In the genomic region with DNA sequence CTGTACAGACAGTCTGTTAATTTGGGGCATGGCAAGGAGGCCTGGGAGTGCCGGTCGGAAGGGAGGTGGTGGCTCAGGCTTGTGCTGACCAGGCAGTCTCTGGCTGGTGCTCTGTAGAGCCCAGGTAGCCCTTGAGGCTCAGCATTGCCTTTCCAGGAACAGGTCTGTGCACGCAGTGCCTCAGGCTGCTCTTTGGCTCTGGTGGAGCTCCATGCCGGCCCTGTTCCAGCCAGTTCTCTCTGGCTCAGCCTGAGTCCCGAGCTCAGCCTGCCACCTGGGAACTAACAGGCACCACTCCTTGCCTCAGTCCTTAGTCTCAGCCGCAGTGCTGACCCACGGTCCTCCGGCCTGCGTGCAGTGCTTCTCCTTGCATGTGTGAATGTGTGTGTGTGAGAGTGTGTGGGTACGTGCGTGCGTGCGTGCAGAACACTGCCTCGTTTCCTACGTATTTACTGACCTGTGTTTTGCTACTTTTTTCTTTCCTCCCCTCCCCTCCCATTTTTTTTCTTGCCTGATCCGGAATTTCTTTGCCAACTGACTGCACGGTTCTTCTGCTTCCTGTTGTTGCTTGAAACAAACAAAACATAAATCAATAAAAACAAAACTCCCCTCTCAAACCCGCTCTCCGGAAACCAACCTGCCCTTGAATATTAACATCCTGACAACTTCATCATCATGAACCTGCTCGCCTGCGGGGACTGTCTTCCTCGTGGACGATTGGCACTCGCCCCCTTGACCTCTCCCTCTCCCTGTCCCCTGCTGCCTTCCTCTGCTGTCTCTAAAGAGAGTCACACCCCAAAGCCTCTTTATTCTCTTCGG, we compare ENCODE assay signal across 12 mouse cellular contexts. TPM values are rescaled to one million over a fixed set of nuclear protein-coding genes. Genes with fewer than 3 reads are reported as not detected.
DNase-seq lines count a peak whose midpoint lies in the region; ATAC-seq lines count a peak whose summit lies in the region.
"Had no signal": no experiment of that assay in that cellular context is flagged by ENCODE, and none has a peak within 500 bp of the region (broad histone marks: within the 10 kb centered on the region; RNA-seq: fewer than 3 reads in every experiment).

No protein-coding gene starts in this region.

- intact Hi-C loops in gastrocnemius, postnatal 36 days (cut with DNase I), result no loop called here
- intact Hi-C loops in left cerebral cortex, postnatal 10 days (cut with DNase I), result no loop called here

- 80% methylated on average over 25 of the region's 25 CpGs for WGBS in hindbrain, embryonic 13.5 days
- 78% methylated on average over 25 of the region's 25 CpGs for WGBS in hindbrain, embryonic 14.5 days
- 75% methylated on average over 25 of the region's 25 CpGs for WGBS in embryonic facial prominence, embryonic 13.5 days

- H3K27ac ChIP-seq in hindbrain, embryonic 13.5 days, result peak overlapping the region; percentile 30
- H3K27ac ChIP-seq in hindbrain, embryonic 14.5 days, result no peak overlapping the region
- H3K27ac ChIP-seq in embryonic facial prominence, embryonic 13.5 days, result peak overlapping the region; percentile 12; the same call in 1 of the 2 replicates

- H3K4me3 ChIP-seq in hindbrain, embryonic 13.5 days, result no peak overlapping the region
- no peak overlapping the region for H3K4me3 ChIP-seq in hindbrain, embryonic 14.5 days (replicated peaks; ENCODE audit: low read length)
- H3K4me3 ChIP-seq in embryonic facial prominence, embryonic 13.5 days, result no peak overlapping the region; the same call in 1 of the 2 replicates

- H3K4me2 ChIP-seq in hindbrain, embryonic 13.5 days, result no peak overlapping the region
- no peak overlapping the region for H3K4me2 ChIP-seq in hindbrain, embryonic 14.5 days (replicated peaks)
- 0 out of 2 replicates have a peak overlapping the region, but pooled peaks have one; percentile 5 for H3K4me2 ChIP-seq in embryonic facial prominence, embryonic 13.5 days

- no peak for ATAC-seq in hindbrain, embryonic 13.5 days (ENCODE audit: low FRiP score)
- ATAC-seq in hindbrain, embryonic 14.5 days (ENCODE audit: low FRiP score), result no peak
- no peak for ATAC-seq in embryonic facial prominence, embryonic 13.5 days (ENCODE audit: insufficient number of reproducible peaks, insufficient read depth, low FRiP score, low TSS enrichment, low read depth)

- H3K36me3 ChIP-seq in hindbrain, embryonic 13.5 days, result peaks cover 90% of the 10 kb centered on the region
- H3K36me3 ChIP-seq in hindbrain, embryonic 14.5 days (replicated peaks; ENCODE audit: control insufficient read depth, insufficient read depth), result peaks cover 98% of the 10 kb centered on the region
- peaks cover 96% of the 10 kb centered on the region for H3K36me3 ChIP-seq in embryonic facial prominence, embryonic 13.5 days

- no peaks in the 10 kb centered on the region for H3K27me3 ChIP-seq in hindbrain, embryonic 13.5 days
- no peaks in the 10 kb centered on the region for H3K27me3 ChIP-seq in hindbrain, embryonic 14.5 days (ENCODE audit: control insufficient read depth, insufficient read depth, low read length)
- H3K27me3 ChIP-seq in embryonic facial prominence, embryonic 13.5 days, result no peaks in the 10 kb centered on the region

- H3K4me1 ChIP-seq in hindbrain, embryonic 13.5 days (replicated peaks), result peaks cover 72% of the 10 kb centered on the region
- peaks cover 31% of the 10 kb centered on the region for H3K4me1 ChIP-seq in hindbrain, embryonic 14.5 days (replicated peaks; ENCODE audit: control insufficient read depth, insufficient read depth, low read length)
- peaks cover 52% of the 10 kb centered on the region for H3K4me1 ChIP-seq in embryonic facial prominence, embryonic 13.5 days

- no peaks in the 10 kb centered on the region for H3K9me3 ChIP-seq in hindbrain, embryonic 13.5 days
- no peaks in the 10 kb centered on the region for H3K9me3 ChIP-seq in hindbrain, embryonic 14.5 days (ENCODE audit: control insufficient read depth, low read length)
- H3K9me3 ChIP-seq in embryonic facial prominence, embryonic 13.5 days, result no peaks in the 10 kb centered on the region

- no peak for DNase-seq in hindbrain, embryonic 14.5 days (ENCODE audit: low spot score)
- peak; percentile 91 for DNase-seq in ZHBTc4 (ENCODE audit: low read depth, low spot score)
- peak; percentile 83 for DNase-seq in kidney, postnatal 14 days
- DNase-seq in right cerebral cortex, postnatal 4 days, result no peak
- no peak for DNase-seq in gastrocnemius, postnatal 36 days
- no peak for DNase-seq in left cerebral cortex, postnatal 10 days (ENCODE audit: extremely low spot score in 1 of 2, low spot score in 2 of 2)

- H3K9ac ChIP-seq in hindbrain, embryonic 13.5 days, result no peak overlapping the region
- no peak overlapping the region for H3K9ac ChIP-seq in hindbrain, embryonic 14.5 days
- H3K9ac ChIP-seq in embryonic facial prominence, embryonic 13.5 days, result no peak overlapping the region

RNA-seq across cellular contexts. Expression of gene Ptbp1, which starts 7.2 kb away (rescaled TPM):
- 84.7 and 86.0 TPM in 2 replicates for polyA plus RNA-seq in hindbrain, embryonic 13.5 days (2015; fragmentation: Nextera tagmentation; extraction: Ambion mirVana)
- polyA plus RNA-seq in hindbrain, embryonic 14.5 days (2014; fragmentation: Nextera tagmentation; extraction: Ambion mirVana), result 59.5 and 62.6 TPM in 2 replicates
- polyA plus RNA-seq in embryonic facial prominence, embryonic 13.5 days (2015; fragmentation: Nextera tagmentation; extraction: Ambion mirVana), result 386 and 390 TPM in 2 replicates
- 10 to 100 TPM; 17.2 to 17.4 TPM for total RNA-seq in gastrocnemius, postnatal 36 days (2021)
- 10 to 100 TPM; 58.2 to 62.2 TPM for total RNA-seq in left cerebral cortex, postnatal 10 days (2021)

RNA-seq across cellular contexts. Expression of gene Prtn3, which starts 12.8 kb away (rescaled TPM):
- polyA plus RNA-seq in hindbrain, embryonic 13.5 days (2015; fragmentation: Nextera tagmentation; extraction: Ambion mirVana), result 13.9 and 15.6 TPM in 2 replicates
- 10.1 and 12.8 TPM in 2 replicates for polyA plus RNA-seq in hindbrain, embryonic 14.5 days (2014; fragmentation: Nextera tagmentation; extraction: Ambion mirVana)
- 7.3 and 8.5 TPM in 2 replicates for polyA plus RNA-seq in embryonic facial prominence, embryonic 13.5 days (2015; fragmentation: Nextera tagmentation; extraction: Ambion mirVana)
- not detected for total RNA-seq in gastrocnemius, postnatal 36 days (2021)
- 1 to 10 TPM; 4.5 to 5.2 TPM for total RNA-seq in left cerebral cortex, postnatal 10 days (2021)

RNA-seq across cellular contexts. Expression of gene Plppr3, which starts 13.0 kb away (rescaled TPM):
- polyA plus RNA-seq in hindbrain, embryonic 13.5 days (2015; fragmentation: Nextera tagmentation; extraction: Ambion mirVana), result 396 and 407 TPM in 2 replicates
- polyA plus RNA-seq in hindbrain, embryonic 14.5 days (2014; fragmentation: Nextera tagmentation; extraction: Ambion mirVana), result 288 and 294 TPM in 2 replicates
- 126 and 138 TPM in 2 replicates for polyA plus RNA-seq in embryonic facial prominence, embryonic 13.5 days (2015; fragmentation: Nextera tagmentation; extraction: Ambion mirVana)
- not detected for total RNA-seq in gastrocnemius, postnatal 36 days (2021)
- 100 to 1,000 TPM; 135 to 142 TPM for total RNA-seq in left cerebral cortex, postnatal 10 days (2021)
- total RNA-seq: heart, postnatal 25 days had no signal

RNA-seq across cellular contexts. Expression of gene Elane, which starts 24.6 kb away (rescaled TPM):
- polyA plus RNA-seq in hindbrain, embryonic 13.5 days (2015; fragmentation: Nextera tagmentation; extraction: Ambion mirVana), result 0.34 TPM in 1 of 2 replicates, not detected in the other
- polyA plus RNA-seq in hindbrain, embryonic 14.5 days (2014; fragmentation: Nextera tagmentation; extraction: Ambion mirVana), result 0.47 TPM in 1 of 2 replicates, not detected in the other
- polyA plus RNA-seq in embryonic facial prominence, embryonic 13.5 days (2015; fragmentation: Nextera tagmentation; extraction: Ambion mirVana), result 1.9 TPM in 1 of 2 replicates, not detected in the other
- not detected for total RNA-seq in gastrocnemius, postnatal 36 days (2021)
- total RNA-seq in left cerebral cortex, postnatal 10 days (2021), result not detected
- total RNA-seq: adrenal gland, adult 18-20 months; heart, postnatal 25 days; left cerebral cortex, adult 18-20 months had no signal

RNA-seq across cellular contexts. Expression of gene Cfd, which starts 29.2 kb away (rescaled TPM):
- polyA plus RNA-seq in hindbrain, embryonic 13.5 days (2015; fragmentation: Nextera tagmentation; extraction: Ambion mirVana), result not detected in 2 replicates
- polyA plus RNA-seq in hindbrain, embryonic 14.5 days (2014; fragmentation: Nextera tagmentation; extraction: Ambion mirVana), result not detected in 2 replicates
- not detected in 2 replicates for polyA plus RNA-seq in embryonic facial prominence, embryonic 13.5 days (2015; fragmentation: Nextera tagmentation; extraction: Ambion mirVana)
- 10 to 100 TPM; 47.6 to 86.0 TPM for total RNA-seq in gastrocnemius, postnatal 36 days (2021)
- not detected for total RNA-seq in left cerebral cortex, postnatal 10 days (2021)
- total RNA-seq: left cerebral cortex, adult 18-20 months had no signal
- polyA plus RNA-seq: embryonic facial prominence, embryonic 11.5 days had no signal

Comparison
In these comparisons a context has a peak if more than half of its experiments do, and no peak if none do; other contexts are left out.
1. DNase-seq: peak in ZHBTc4 (single experiment) and kidney, postnatal 14 days (single experiment); none in hindbrain, embryonic 14.5 days (single experiment), right cerebral cortex, postnatal 4 days (single experiment), gastrocnemius, postnatal 36 days (0 of 2) and left cerebral cortex, postnatal 10 days (0 of 2).